Mouse (Mus musculus): Measurements from ENCODE around the gene Sgsm2. TPM values are rescaled to one million over a fixed set of nuclear protein-coding genes. Genes with fewer than 3 reads are reported as not detected.
A peak's percentile ranks its signal among the peaks of the same experiment; 100 is the strongest.

Sgsm2 gene
- total and polyA plus RNA-seq, 2 experiments from 2014 or later, result 21.3 to 59.2 TPM

DNA sequence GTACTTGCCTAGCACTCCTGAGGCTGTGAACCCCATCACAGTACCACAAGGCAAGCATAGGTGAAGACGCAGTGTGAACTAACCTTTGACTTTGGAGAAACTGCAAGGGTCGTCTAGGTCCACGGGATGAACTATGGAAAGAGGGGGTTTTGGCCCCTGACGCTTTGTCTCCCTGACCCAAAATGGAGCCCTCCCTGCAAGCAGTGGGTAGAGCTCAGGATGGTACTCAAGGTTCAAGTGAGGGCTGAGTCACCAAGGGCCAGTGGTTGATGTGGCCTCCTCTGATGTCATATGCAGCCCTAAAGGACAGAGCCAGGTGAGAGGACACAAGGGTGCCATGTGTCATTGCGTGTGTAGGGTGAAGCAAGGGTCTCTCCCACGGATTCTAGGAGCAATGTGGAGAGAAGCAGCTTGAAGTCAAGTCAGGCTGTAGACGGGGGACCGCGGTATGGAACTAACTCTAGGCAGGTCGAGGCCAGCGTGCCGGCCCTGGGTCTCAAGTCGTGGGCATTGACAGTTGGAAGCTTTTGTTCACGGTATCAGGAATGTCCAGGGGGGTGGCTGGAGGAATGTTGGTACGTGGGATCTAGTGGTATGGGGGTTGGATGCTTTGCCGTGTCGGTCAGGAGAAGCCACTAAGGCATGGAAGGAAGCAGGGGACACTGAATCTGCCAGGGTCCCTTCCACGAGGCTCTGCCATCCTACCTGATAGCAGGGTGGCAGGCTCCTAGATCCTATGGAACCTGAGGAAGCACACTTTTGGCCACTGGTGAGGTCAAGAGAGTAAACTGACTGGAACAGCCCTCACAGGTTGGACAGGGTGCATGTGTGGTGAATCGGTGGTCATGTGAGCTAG is 56.8 kb downstream of the Sgsm2 start:
- H3K4me1 ChIP-seq (ENCODE audit: insufficient read depth, low read length), result 0 out of 2 replicates have a peak, but pooled peaks cover 9% of the 10 kb centered on the region
- peaks cover 7% of the 10 kb centered on the region; the same call in 1 of the 2 replicates for H3K36me3 ChIP-seq (ENCODE audit: insufficient read depth, low read length)
- H3K9me3 ChIP-seq (ENCODE audit: low read length), result no peaks in the 10 kb centered on the region
- H3K27ac ChIP-seq, result no peak overlapping the region
- H3K4me2 ChIP-seq (ENCODE audit: low read depth, low read length), result no peak overlapping the region
- ATAC-seq (no peak), DNase-seq (ENCODE audit: low spot score) (no peak)
- 92% methylated on average over 19 of the region's 19 CpGs for WGBS
- TF ChIP-seq CTCF (IDR thresholded peaks at IDR 0.05; ENCODE audit: low read depth), result no peak
- no peaks in the 10 kb centered on the region for H3K27me3 ChIP-seq (ENCODE audit: insufficient read depth, low read length)
- no peak overlapping the region for H3K9ac ChIP-seq (replicated peaks; ENCODE audit: low read length)
- no peak overlapping the region for H3K4me3 ChIP-seq (ENCODE audit: low read length)

- H3K4me3 ChIP-seq (ENCODE audit: low read length), result peak overlapping the region; percentile 46
- TF ChIP-seq CTCF (IDR thresholded peaks at IDR 0.05; ENCODE audit: low read depth), result no peak
- peak overlapping the region; percentile 60 for H3K4me2 ChIP-seq (ENCODE audit: low read depth, low read length)
- ATAC-seq (no peak), DNase-seq (ENCODE audit: low spot score) (peak; percentile 40)
- 46% methylated on average over 6 of the region's 6 CpGs for WGBS
- peaks cover 13% of the 10 kb centered on the region; the same call in 1 of the 2 replicates for H3K4me1 ChIP-seq (ENCODE audit: insufficient read depth, low read length)
- no peaks in the 10 kb centered on the region for H3K9me3 ChIP-seq (ENCODE audit: low read length)
- H3K9ac ChIP-seq (replicated peaks; ENCODE audit: low read length), result 0 out of 2 replicates have a peak overlapping the region, but pooled peaks have one; percentile 50
- H3K36me3 ChIP-seq (ENCODE audit: insufficient read depth, low read length), result peaks cover 7% of the 10 kb centered on the region; the same call in 1 of the 2 replicates
- peak overlapping the region; percentile 83; the same call in 1 of the 2 replicates for H3K27ac ChIP-seq
- H3K27me3 ChIP-seq (ENCODE audit: insufficient read depth, low read length), result no peaks in the 10 kb centered on the region
These were observed 57.9 kb downstream of the Sgsm2 start for GRCm38 (mm10) chr11:74838971-74839370.

GRCm38 (mm10) chr11:74838441-74838840 is 58.4 kb downstream of the Sgsm2 start:
- DNase-seq (ENCODE audit: low spot score), result peak; percentile 93

GRCm38 (mm10) chr11:74837694-74838431 is 59.0 kb downstream of the Sgsm2 start:
- peak overlapping the region; percentile 60 for H3K4me2 ChIP-seq (ENCODE audit: low read depth, low read length)
- DNase-seq (ENCODE audit: low spot score) (peak; percentile 91), ATAC-seq (peak; percentile 75)
- H3K4me1 ChIP-seq (ENCODE audit: insufficient read depth, low read length), result peaks cover 20% of the 10 kb centered on the region
- H3K9me3 ChIP-seq (ENCODE audit: low read length), result no peaks in the 10 kb centered on the region
- H3K27me3 ChIP-seq (ENCODE audit: insufficient read depth, low read length), result no peaks in the 10 kb centered on the region
- peak overlapping the region; percentile 50 for H3K9ac ChIP-seq (replicated peaks; ENCODE audit: low read length)
- under 1% methylated on average over 51 of the region's 54 CpGs for WGBS
- TF ChIP-seq CTCF (IDR thresholded peaks at IDR 0.05; ENCODE audit: low read depth), result peak; percentile 38
- peak overlapping the region; percentile 83 for H3K27ac ChIP-seq
- peaks cover 2% of the 10 kb centered on the region; the same call in 1 of the 2 replicates for H3K36me3 ChIP-seq (ENCODE audit: insufficient read depth, low read length)
- H3K4me3 ChIP-seq (ENCODE audit: low read length), result peak overlapping the region; percentile 46

More at GRCm38 (mm10) chr11:74838441-74838840, 58.4 kb downstream of the Sgsm2 start:
- no peaks in the 10 kb centered on the region for H3K9me3 ChIP-seq (ENCODE audit: low read length)
- H3K4me3 ChIP-seq (ENCODE audit: low read length), result peak overlapping the region; percentile 46
- H3K36me3 ChIP-seq (ENCODE audit: insufficient read depth, low read length), result peaks cover 7% of the 10 kb centered on the region; the same call in 1 of the 2 replicates
- TF ChIP-seq CTCF (IDR thresholded peaks at IDR 0.05; ENCODE audit: low read depth), result no peak
- H3K4me1 ChIP-seq (ENCODE audit: insufficient read depth, low read length), result peaks cover 18% of the 10 kb centered on the region
- H3K27ac ChIP-seq, result peak overlapping the region; percentile 83
- no peaks in the 10 kb centered on the region for H3K27me3 ChIP-seq (ENCODE audit: insufficient read depth, low read length)
- WGBS, result under 1% methylated on average over 35 of the region's 35 CpGs
- peak; percentile 75 for ATAC-seq
- peak overlapping the region; percentile 60 for H3K4me2 ChIP-seq (ENCODE audit: low read depth, low read length)
- peak overlapping the region; percentile 50 for H3K9ac ChIP-seq (replicated peaks; ENCODE audit: low read length)

GRCm38 (mm10) chr11:74837056-74837693 is 59.7 kb downstream of the Sgsm2 start:
- WGBS, result 53% methylated on average over 16 of the region's 16 CpGs
- peak overlapping the region; percentile 83; the same call in 1 of the 2 replicates for H3K27ac ChIP-seq
- peak overlapping the region; percentile 60 for H3K4me2 ChIP-seq (ENCODE audit: low read depth, low read length)
- no peak for DNase-seq (ENCODE audit: low spot score)
- peak overlapping the region; percentile 50; the same call in 1 of the 2 replicates for H3K9ac ChIP-seq (replicated peaks; ENCODE audit: low read length)
- H3K36me3 ChIP-seq (ENCODE audit: insufficient read depth, low read length), result no peaks in the 10 kb centered on the region; the same call in 1 of the 2 replicates
- no peak for TF ChIP-seq CTCF (IDR thresholded peaks at IDR 0.05; ENCODE audit: low read depth)
- H3K4me3 ChIP-seq (ENCODE audit: low read length), result peak overlapping the region; percentile 46
- peaks cover 16% of the 10 kb centered on the region for H3K4me1 ChIP-seq (ENCODE audit: insufficient read depth, low read length)
- ATAC-seq, result no peak
- no peaks in the 10 kb centered on the region for H3K27me3 ChIP-seq (ENCODE audit: insufficient read depth, low read length)
- H3K9me3 ChIP-seq (ENCODE audit: low read length), result no peaks in the 10 kb centered on the region

Measured in hindbrain, postnatal 0 days (tissue).